Mouse (Mus musculus): ENCODE measurements around the gene Stxbp6.
A peak's percentile ranks its signal among the peaks of the same experiment; 100 is the strongest.
"Not testable (repeated sequence)": the region's sequence is repeated elsewhere in the genome, so short reads cannot be mapped to it uniquely, and the experiment has no call there.

Stxbp6 gene

DNA sequence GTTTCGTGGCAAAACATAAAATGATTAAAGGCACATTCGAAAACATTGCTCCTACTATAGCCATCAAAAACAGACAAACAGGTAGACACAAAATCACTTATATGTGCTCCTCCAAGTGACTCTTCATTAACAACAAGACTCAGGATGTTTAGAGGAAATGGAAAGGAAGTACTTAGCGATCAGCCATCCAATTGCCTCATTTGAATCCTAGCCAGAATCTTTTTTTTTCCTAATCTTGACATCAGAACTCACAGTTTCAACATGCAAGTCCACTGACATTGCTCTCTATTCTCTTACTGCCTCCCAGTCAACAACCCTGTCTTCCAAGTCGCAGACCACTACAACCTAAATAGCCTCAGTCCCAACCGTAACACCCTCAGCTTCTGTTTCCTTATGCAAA, 21.2 kb downstream of the Stxbp6 start:
- DNase-seq: no peak

GRCm38 (mm10) chr12:45052860-45053259, 21.6 kb downstream of the Stxbp6 start:
- no peak for DNase-seq

GRCm38 (mm10) chr12:45049894-45050293, 24.6 kb downstream of the Stxbp6 start:
- DNase-seq: no peak

DNA sequence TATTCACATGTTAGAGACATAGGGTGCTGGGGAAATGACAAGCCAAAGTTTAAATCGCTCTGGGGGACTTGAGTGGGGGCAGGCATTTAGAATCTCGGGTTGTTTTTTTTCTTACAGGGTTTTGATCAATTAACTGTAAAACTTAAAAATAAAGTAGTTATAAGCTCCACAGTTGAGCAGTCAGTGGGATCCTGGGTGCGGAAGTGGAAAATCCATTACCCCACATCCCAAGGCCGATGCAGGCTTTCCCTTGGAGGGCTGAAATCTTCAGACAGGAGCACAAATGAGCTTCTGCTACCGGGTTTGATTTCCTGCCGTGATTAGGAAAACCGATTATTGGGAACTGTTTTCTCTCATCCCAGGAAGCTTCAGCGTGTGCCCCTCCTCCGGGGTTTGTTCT, 26.8 kb downstream of the Stxbp6 start:
- not testable (repeated sequence) for DNase-seq

DNA sequence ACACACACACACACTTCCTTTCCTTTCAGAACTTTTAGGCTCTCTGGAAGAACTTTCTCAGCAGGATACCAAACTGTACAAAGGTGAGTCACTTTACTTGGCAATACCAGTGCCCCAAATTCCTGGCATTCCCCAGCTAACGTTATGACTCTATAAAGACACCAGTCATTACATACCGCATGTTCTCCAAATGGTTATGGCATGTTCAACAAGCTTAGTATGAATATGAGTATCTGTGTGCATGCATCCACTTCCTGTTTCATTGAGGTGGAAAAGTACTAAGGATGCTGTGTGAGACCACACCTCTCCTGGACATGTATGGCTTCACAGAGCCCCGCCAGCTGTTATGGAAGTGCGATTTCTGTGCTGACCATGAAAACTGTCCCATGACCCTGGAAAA, 27.3 kb downstream of the Stxbp6 start:
- no peak for DNase-seq

DNA sequence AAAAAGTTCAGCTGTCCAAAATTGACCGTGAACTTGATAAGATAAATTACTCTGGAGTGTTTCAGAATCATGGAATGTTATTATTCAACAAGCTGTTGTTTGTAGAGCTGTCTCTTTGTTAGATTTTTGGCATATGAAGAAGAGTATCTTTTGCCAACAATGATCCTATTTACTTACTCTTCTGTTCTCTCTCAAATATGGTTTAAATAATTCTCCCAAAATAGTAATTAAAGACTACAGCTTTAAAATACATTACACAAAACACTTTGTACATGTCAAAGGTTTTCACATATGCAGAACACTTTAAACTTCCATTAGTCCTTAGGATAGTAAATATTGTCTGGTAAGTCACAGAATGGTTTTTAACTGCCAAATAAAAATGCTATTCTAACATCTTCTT, 29.9 kb downstream of the Stxbp6 start:
- DNase-seq: no peak

DNA sequence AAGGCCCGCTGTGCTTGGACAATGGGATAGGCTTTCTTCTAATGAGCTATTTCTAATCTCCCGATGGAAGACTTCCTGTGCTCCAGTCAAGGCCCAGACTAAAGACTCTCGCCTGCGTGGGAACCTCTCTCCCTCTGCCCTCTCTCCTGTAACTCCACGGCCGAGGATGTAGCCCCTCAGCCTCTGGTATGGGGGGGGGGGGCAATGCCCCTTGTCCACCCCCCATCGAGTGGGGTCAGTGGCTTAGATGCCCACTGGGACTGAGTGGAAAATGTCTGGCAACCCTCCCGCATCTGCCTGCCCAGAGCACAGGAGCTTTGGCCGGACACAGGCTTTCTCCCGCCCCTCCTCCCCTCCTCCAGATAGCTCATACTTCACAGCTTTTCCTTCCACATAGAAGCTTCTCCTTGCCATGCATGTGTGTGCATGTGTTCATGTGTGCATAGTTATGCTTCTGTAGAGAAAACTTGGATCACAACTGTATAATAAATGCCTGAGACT, 31.9 kb downstream of the Stxbp6 start:
- DNase-seq: no peak

GRCm38 (mm10) chr12:45037496-45037895, 37.0 kb downstream of the Stxbp6 start:
- no peak for DNase-seq

GRCm38 (mm10) chr12:45037091-45037490, 37.4 kb downstream of the Stxbp6 start:
- no peak for DNase-seq

DNA sequence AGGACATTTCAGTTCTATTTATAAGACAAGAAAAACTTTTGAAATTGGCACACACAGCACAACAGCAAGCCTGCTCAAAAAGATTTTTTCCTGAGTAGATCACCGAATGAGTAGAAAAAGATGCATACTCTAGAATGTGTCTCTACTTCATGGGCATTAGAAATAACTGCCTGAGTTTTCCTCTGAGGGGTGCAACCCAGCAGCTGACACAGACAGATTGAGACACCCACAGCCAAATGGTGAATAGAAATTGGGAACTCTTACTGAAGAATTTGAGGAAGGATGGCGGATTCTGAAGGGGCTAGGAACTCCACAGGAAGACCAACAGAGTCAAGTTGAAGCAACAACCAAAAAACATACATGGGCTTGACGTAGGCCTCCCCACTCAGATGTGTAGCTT, 43.8 kb downstream of the Stxbp6 start:
- DNase-seq: no peak

DNA sequence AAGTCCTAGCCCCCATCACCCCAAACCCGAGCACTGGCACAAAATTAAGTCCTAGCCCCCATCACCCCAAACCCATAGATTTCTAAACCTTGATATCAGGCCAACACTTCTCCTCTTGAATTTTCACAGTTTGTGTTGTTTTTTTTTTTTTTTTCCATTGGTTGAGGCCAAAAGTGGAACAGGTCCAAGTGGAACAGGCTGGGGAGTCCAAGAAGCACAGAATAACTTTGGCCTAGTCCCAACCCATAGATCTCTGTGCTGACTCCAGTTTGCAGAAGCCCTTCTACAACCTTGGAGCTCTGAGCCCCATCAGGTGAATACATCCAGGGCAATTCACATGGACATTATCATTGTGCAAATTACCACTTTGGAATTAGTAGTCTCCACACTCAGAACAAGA, 48.2 kb downstream of the Stxbp6 start:
- no peak for DNase-seq

DNA sequence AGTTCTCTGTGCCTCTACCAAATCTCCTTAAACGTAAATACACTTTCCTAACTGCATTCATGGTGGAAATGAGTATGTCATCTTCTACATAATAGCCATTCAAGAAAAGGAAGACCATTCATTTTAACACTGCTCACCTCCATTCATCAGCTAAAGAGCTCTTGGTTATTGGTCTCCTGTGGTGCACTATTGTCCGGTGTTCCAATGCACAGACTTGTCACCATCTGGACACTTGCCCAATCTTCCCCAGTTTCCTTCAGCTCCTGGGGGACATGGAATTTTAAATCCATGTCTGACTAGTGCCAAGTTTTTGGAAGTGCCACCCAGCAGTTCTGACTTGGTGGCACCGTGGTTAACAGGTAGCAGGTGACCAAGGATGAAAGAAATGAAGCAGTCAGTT, 54.5 kb downstream of the Stxbp6 start:
- DNase-seq: no peak

DNA sequence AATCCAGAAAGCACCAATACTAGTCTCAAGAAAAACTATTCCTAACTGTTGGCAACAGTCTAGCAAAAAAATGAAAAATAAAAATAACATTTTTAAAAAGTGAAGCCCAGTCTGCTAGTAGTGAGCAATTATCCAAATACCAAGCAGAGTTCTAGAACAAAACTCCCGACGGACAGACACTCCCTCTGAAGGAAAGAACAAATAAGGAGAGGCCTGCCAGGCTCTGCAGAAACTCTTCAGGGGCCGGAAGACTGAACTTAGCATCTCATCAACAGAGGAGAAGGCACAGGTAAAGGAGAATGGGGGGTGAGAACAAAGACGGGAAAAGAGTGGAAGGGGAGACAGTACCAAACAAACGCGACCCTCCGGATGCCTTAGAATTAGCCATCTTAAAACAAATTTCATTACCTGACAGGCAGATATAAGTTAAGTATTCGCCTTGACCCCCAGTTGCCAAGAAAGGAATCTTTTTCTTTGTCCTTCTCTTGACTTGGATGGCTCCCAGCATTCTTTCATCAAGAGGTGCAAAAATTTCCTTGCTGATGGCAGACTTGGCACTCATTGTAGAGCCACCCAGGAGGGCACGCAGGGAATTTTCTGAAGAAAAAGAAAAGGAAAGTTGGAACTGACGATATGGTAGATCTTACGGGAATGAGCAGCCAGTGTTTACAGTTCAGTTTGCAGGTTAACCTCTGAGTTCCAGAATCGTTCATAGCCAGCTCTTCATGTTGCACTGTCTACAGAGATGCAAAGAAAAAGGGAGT, 55.3 kb downstream of the Stxbp6 start:
- peak in 1 of 2 experiments; percentile 20 for DNase-seq

DNA sequence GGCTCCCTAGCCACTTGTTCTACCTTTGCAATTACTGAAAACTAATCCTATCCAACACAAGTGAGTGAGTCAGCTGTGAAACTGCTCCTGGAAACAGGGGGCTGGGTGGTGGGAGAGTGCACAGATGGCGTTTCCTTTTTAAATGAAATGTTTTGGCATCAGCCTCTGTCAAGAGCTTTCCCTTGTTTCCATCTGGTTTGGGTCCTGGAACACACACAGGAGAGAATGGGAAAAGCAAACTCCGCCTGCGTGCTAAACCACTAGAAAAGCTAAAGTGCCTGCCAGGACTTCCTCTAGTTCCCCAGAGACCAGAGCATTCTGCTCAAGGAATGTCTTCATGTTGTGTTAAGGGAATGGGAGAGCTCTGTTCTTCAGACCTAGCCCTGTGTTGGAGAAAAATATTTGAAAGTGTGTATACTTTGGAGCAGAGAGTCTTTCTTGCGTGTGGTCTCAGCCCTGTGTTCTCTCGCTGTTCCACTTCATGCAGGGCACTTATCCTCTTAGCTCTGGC, 61.2 kb downstream of the Stxbp6 start:
- DNase-seq: peak; percentile 10 to 47

DNA sequence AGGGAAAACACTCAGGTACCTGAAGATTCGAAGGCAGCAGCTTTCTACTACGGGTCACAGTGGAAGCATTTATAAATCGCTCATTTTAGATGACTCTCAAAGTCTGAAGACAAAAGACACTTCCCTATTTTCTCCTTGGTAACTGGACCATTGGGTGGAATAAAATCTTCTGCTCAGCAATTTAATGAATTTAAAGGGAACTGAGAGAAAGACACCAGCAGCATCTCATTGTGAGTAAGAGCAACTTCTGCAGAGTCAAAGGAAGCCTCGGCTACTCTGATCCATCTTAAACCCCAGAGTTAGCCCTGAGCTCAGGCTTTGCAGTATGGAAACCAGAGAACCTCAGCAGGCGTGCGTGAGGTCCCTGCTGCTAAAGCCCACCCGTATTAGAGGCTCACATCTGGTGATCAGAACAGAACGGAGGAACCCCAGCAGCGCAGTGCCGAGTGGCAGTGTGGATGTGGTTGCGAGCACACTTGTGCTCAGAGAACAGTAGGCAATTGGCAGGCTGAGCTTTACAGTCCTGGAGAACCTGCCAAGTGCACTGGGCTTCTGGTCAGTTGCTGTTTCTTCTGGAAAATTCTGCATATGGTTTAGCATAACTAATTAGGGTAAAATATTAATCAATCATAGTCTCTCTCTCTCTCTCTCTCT, 62.9 kb downstream of the Stxbp6 start:
- DNase-seq: no peak

DNA sequence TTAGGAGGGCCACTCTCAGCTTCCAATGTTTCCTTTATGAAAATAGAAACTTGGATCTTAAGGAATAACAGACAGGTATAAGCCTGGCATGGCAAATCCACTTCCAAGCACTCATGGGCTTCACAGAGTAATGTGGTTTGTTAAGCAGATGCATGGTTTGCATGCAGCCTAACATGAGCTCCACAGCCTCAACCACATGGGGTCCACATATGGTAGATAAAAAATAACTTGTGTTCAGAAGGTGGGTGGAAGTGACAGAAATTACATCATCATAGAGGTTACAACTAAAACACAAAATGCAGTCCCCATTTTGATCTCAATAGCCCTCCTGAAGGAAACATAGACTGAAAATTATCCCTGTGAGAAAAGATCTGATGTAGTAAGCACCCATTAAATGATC, 63.5 kb downstream of the Stxbp6 start:
- no peak for DNase-seq

DNA sequence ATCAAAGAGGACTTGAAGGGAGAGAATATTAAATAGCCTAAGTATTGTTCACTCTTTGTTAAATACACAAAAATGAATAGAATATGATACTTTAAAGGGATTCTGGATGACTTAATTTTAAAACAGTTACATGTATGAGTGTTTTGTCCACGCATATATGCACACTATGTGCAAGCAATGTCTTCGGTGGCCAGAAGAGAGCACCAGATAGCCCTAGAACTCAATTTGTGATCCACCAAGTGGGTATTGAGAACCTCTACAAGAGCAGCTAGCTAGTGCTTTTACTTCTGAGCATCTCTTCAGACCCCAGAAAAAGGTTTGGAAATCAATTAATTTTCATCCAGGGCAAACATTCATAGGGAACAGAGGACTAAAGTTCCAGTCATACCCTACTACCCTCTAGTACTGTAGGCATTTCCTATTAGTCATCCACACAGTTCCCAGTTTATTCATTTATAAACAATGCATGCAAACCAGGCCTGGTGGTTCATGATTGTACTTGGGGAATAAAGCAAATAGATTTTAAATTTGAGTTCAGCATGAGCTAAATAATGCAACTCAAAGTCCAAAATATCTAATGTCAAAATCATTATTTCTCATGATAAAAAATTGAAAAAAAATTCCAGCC, 64.4 kb downstream of the Stxbp6 start:
- DNase-seq: no peak

- DNase-seq: no peak
Measured at GRCm38 (mm10) chr12:45006569-45006968, 67.9 kb downstream of the Stxbp6 start.

GRCm38 (mm10) chr12:45006049-45006448, 68.5 kb downstream of the Stxbp6 start:
- DNase-seq: no peak

- no peak for DNase-seq
Measured at GRCm38 (mm10) chr12:45001996-45002395, 72.5 kb downstream of the Stxbp6 start.

GRCm38 (mm10) chr12:44997422-44997821, 77.1 kb downstream of the Stxbp6 start:
- DNase-seq: no peak

DNA sequence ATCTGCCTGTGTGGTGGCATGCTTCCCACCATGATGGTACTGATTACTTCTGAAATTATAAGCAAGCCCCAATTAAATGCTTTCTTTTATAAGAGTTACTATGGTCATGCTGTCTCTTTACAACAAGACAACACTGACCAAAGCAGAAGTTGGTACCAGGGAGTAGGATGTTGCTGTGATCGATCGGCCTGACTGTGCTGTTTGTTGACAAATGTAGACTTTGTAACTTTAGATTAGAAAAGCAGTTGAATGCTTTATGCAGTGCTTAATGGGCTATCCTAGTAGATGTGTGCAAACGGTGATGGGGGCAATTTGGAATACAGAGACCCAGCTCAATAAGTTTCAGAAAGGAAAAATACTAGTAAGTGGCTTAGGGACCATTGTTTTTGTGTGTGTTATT, 77.6 kb downstream of the Stxbp6 start:
- no peak for DNase-seq

GRCm38 (mm10) chr12:44996274-44996673, 78.2 kb downstream of the Stxbp6 start:
- no peak for DNase-seq

- peak in 1 of 2 experiments; percentile 19 for DNase-seq
Measured at GRCm38 (mm10) chr12:44993391-44993790, 81.1 kb downstream of the Stxbp6 start.
